Mouse (Mus musculus): ENCODE measurements around the gene Tas2r104. TPM values are rescaled to one million over a fixed set of nuclear protein-coding genes. Genes with fewer than 3 reads are reported as not detected.

Gene Tas2r104
- total RNA-seq (2021) = not detected

- no peak for DNase-seq
Observed at GRCm38 (mm10) chr6:131685644-131686043, at the start of gene Tas2r104. Tas2r104 (minus strand) TSS chr6:131685744.

- DNase-seq = no peak
Observed at GRCm38 (mm10) chr6:131712803-131713202, 27.3 kb upstream of the Tas2r104 start.

- no peak for DNase-seq
Observed at GRCm38 (mm10) chr6:131689963-131690362, 4.4 kb upstream of the Tas2r104 start, which contains the start of gene Tas2r114. Tas2r114 (minus strand) TSS chr6:131690063.

GRCm38 (mm10) chr6:131687395-131687794 is 1.9 kb upstream of the Tas2r104 start, which contains the start of gene Tas2r105:
Tas2r105 (minus strand) TSS chr6:131687495.
- DNase-seq = no peak

GRCm38 (mm10) chr6:131678786-131679185 is 6.8 kb downstream of the Tas2r104 start, which contains the start of gene Tas2r106:
Tas2r106 (minus strand) TSS chr6:131678886.
- DNase-seq = no peak

- no peak for DNase-seq
Observed at GRCm38 (mm10) chr6:131660049-131660448, 25.5 kb downstream of the Tas2r104 start, which contains the start of gene Tas2r107. Tas2r107 (minus strand) TSS chr6:131660149.

Other genes with a start within 250 kb of the Tas2r104 start
- gene 5430401F13Rik, start 199.3 kb downstream of the Tas2r104 start, total RNA-seq (2021) = not detected
- gene Gm6619, start 199.3 kb downstream of the Tas2r104 start, total RNA-seq (2021) = not detected
- gene Tas2r130, start 54.8 kb downstream of the Tas2r104 start, total RNA-seq (2021) = not detected
- not detected for gene Tas2r107, start 25.6 kb downstream of the Tas2r104 start, total RNA-seq (2021)
- not detected for gene Tas2r106, start 6.9 kb downstream of the Tas2r104 start, total RNA-seq (2021)
- gene Tas2r105, start 1.8 kb upstream of the Tas2r104 start, total RNA-seq (2021) = not detected
- gene Tas2r114, start 4.3 kb upstream of the Tas2r104 start, total RNA-seq (2021) = not detected